Mouse (Mus musculus) kidney, postnatal 36 days (tissue): ENCODE data around the gene Serpinf2.

Experiments used
- DNase-seq, 2 experiments: peaks; one replicate each; pipeline ENCODE4 v3.0.0; 2021 to 2022; ENCODE audit warnings: mixed read lengths in 2 of 2

Serpinf2 gene

GRCm38 (mm10) chr11:75439363-75439762 lies at the start of gene Serpinf2:
Gene Serpinf2, minus strand, starts transcription at chr11:75439591.
- peak; percentile 79 to 85 for DNase-seq

- DNase-seq, result no peak
Measured at GRCm38 (mm10) chr11:75487496-75487895, 48.1 kb upstream of the Serpinf2 start.

GRCm38 (mm10) chr11:75486601-75487285 lies 47.4 kb upstream of the Serpinf2 start, which contains the start of gene Prpf8:
Gene Prpf8, plus strand, starts transcription at chr11:75486816.
- DNase-seq, result peak; percentile 96 to 98

- DNase-seq, result no peak
Measured at GRCm38 (mm10) chr11:75486192-75486591, 46.8 kb upstream of the Serpinf2 start.

- no peak for DNase-seq
Measured at GRCm38 (mm10) chr11:75473376-75473775, 34.0 kb upstream of the Serpinf2 start.

- DNase-seq, result no peak
Measured at GRCm38 (mm10) chr11:75472469-75473081, 33.2 kb upstream of the Serpinf2 start.

GRCm38 (mm10) chr11:75470675-75471074 lies 31.3 kb upstream of the Serpinf2 start:
- DNase-seq, result no peak

- DNase-seq, result peak; percentile 47 to 48
Measured at GRCm38 (mm10) chr11:75469261-75469660, 29.9 kb upstream of the Serpinf2 start.

GRCm38 (mm10) chr11:75468410-75468809 lies 29.0 kb upstream of the Serpinf2 start:
- peak in 1 of 2 experiments; percentile 53 for DNase-seq

- DNase-seq, result peak; percentile 67 to 77
Measured at GRCm38 (mm10) chr11:75467512-75468215, 28.3 kb upstream of the Serpinf2 start.

- peak in 1 of 2 experiments; percentile 35 for DNase-seq
Measured at GRCm38 (mm10) chr11:75466731-75467505, 27.5 kb upstream of the Serpinf2 start.

GRCm38 (mm10) chr11:75465051-75465450 lies 25.7 kb upstream of the Serpinf2 start:
- DNase-seq, result no peak

GRCm38 (mm10) chr11:75464417-75464816 lies 25.0 kb upstream of the Serpinf2 start:
- no peak for DNase-seq

GRCm38 (mm10) chr11:75463624-75464023 lies 24.2 kb upstream of the Serpinf2 start:
- peak in 1 of 2 experiments; percentile 15 for DNase-seq

GRCm38 (mm10) chr11:75462865-75463336 lies 23.5 kb upstream of the Serpinf2 start:
- DNase-seq, result peak; percentile 98

GRCm38 (mm10) chr11:75462253-75462783 lies 22.9 kb upstream of the Serpinf2 start:
- DNase-seq, result peak; percentile 93 to 97

- DNase-seq, result no peak
Measured at GRCm38 (mm10) chr11:75461743-75462252, 22.4 kb upstream of the Serpinf2 start.

GRCm38 (mm10) chr11:75460844-75461742 lies 21.7 kb upstream of the Serpinf2 start, which contains the start of gene Tlcd2:
Gene Tlcd2, plus strand, starts transcription at chr11:75461715.
- peak; percentile 99 to 100 for DNase-seq

- DNase-seq, result peak; percentile 95 to 97
Measured at GRCm38 (mm10) chr11:75460103-75460843, 20.9 kb upstream of the Serpinf2 start.

- DNase-seq, result no peak
Measured at GRCm38 (mm10) chr11:75459751-75460102, 20.3 kb upstream of the Serpinf2 start.
